7 mouse cellular contexts compared by ENCODE assay signal in genomic region chr2:93333817-93334731, GRCm38 (mm10). TPM values are rescaled to one million over a fixed set of nuclear protein-coding genes. Genes with fewer than 3 reads are reported as not detected.
A peak's percentile ranks its signal among the peaks of the same experiment; 100 is the strongest.
DNase-seq lines count a peak whose midpoint lies in the region; ATAC-seq and TF ChIP-seq lines count a peak whose summit lies in the region.

Gene Tspan18 (minus strand): TSS chr2:93334505.

- peak within 1 kb of the TSS; percentile 77 for H3K9ac ChIP-seq in midbrain, postnatal 0 days (replicated peaks; ENCODE audit: low read length, poor library complexity, severe bottlenecking)

- H3K27me3 ChIP-seq in midbrain, postnatal 0 days (ENCODE audit: insufficient read depth, low read length) = no peaks in the 10 kb centered on the region

- DNase-seq in adrenal gland, postnatal 4 days (ENCODE audit: low spot score in 2 of 2) = peak; percentile 55 to 60
- DNase-seq in embryo, embryonic 9.5 days (ENCODE audit: extremely low spot score) = peak; percentile 86
- peak; percentile 78 to 85 for DNase-seq in heart, adult 18-20 months
- peak; percentile 37 for DNase-seq in kidney, adult 11 months
- DNase-seq in liver = peak; percentile 89
- peak; percentile 71 for DNase-seq in midbrain, postnatal 0 days (ENCODE audit: low spot score)
- peak; percentile 61 to 85 for DNase-seq in spleen, postnatal 4 days (ENCODE audit: low spot score in 2 of 2)

- TF ChIP-seq CTCF in midbrain, postnatal 0 days (IDR thresholded peaks at IDR 0.05) = no peak

- peak within 1 kb of the TSS; percentile 99 for H3K4me2 ChIP-seq in midbrain, postnatal 0 days (ENCODE audit: low read depth, low read length, poor library complexity, severe bottlenecking)

- WGBS in midbrain, postnatal 0 days = under 1% methylated on average over 76 of the region's 95 CpGs

- H3K27ac ChIP-seq in midbrain, postnatal 0 days (ENCODE audit: low read depth, low read length) = peak within 1 kb of the TSS; percentile 47; the same call in 1 of the 2 replicates

- H3K9me3 ChIP-seq in midbrain, postnatal 0 days (ENCODE audit: low read length) = no peaks in the 10 kb centered on the region

- 0 out of 2 replicates have a peak, but pooled peaks cover 1% of the 10 kb centered on the region for H3K4me1 ChIP-seq in midbrain, postnatal 0 days (ENCODE audit: insufficient read depth, low read length)

- H3K4me3 ChIP-seq in midbrain, postnatal 0 days (ENCODE audit: low read depth, low read length) = peak within 1 kb of the TSS; percentile 70

- no peaks in the 10 kb centered on the region for H3K36me3 ChIP-seq in midbrain, postnatal 0 days (ENCODE audit: insufficient read depth, low read length)

- ATAC-seq in midbrain, postnatal 0 days (ENCODE audit: low FRiP score) = peak; percentile 59

RNA-seq across cellular contexts. Expression of gene Tspan18, which starts in this region (rescaled TPM):
- 10 to 100 TPM; 94.2 to 94.6 TPM for total RNA-seq in adrenal gland, postnatal 4 days (2021)
- total RNA-seq in heart, adult 18-20 months (2021) = 10 to 100 TPM; 11.7 to 13.3 TPM
- total RNA-seq in midbrain, postnatal 0 days (2014; rRNA removed) = 19.8 and 21.5 TPM in 2 replicates
- polyA plus RNA-seq in midbrain, postnatal 0 days (2015; fragmentation: Nextera tagmentation; extraction: Ambion mirVana) = 13.2 and 16.5 TPM in 2 replicates

Comparison
In these comparisons a context has a peak if more than half of its experiments do, and no peak if none do; other contexts are left out.
1. Peak in every context shown above with its lines: DNase-seq, ATAC-seq, H3K4me3 ChIP-seq and H3K27ac ChIP-seq.
2. DNase-seq: peak in every context shown above with its lines; median percentile 89 in liver; 86 in embryo, embryonic 9.5 days; 82 in heart, adult 18-20 months; 73 in spleen, postnatal 4 days; 71 in midbrain, postnatal 0 days; 58 in adrenal gland, postnatal 4 days; 37 in kidney, adult 11 months.